Mouse (Mus musculus) lung, adult 2 months (tissue): ENCODE measurements around the gene Il6ra. TPM values are rescaled to one million over a fixed set of nuclear protein-coding genes. Genes with fewer than 3 reads are reported as not detected.

ENCODE experiments used
- DNase-seq: peaks from one replicate; pipeline ENCODE4 v3.0.0; 2022
- H3K4me1 ChIP-seq: fragments of 200-500 bp; 2 replicates; pipeline ENCODE4 v1.6.1; 2011; ENCODE audit warnings: low read length; ENCODE audit not compliant: control insufficient read depth, insufficient read depth
- H3K4me3 ChIP-seq: fragments of 200-500 bp; replicated peaks from 2 replicates; pipeline ENCODE3; 2011; ENCODE audit warnings: low read depth, mild to moderate bottlenecking, control low read depth, low read length; ENCODE audit errors: extremely low read depth
- CTCF ChIP-seq: fragments of 200-500 bp; IDR thresholded peaks from 2 replicates; pipeline ENCODE4 v1.5.1; 2011; ENCODE audit warnings: mild to moderate bottlenecking, low read length, control low read depth; ENCODE audit not compliant: insufficient read depth
- POLR2A ChIP-seq: fragments of 200-500 bp; IDR thresholded peaks from 2 replicates; pipeline ENCODE4 v1.6.1; 2011; ENCODE audit warnings: low read depth, mild to moderate bottlenecking, control low read depth, low read length, borderline replicate concordance; ENCODE audit errors: extremely low read depth
- WGBS: fragments of 180-500 bp; shearing (Covaris S2); methylation state at CpG from one replicate; pipeline ENCODE4 v1.1.7; 2018; 5-methylcytosine and 5-hydroxymethylcytosine counted together
- polyA plus RNA-seq: library from polyadenylated mRNA; depleted of rRNA; stranded (reverse); fragments of >200 nt; gene quantifications from 2 replicates; pipeline ENCODE4 v1.2.3, GENCODE M21; 2012

Gene Il6ra
- polyA plus RNA-seq, 1 experiment = 19.8 TPM

GRCm38 (mm10) chr3:89861070-89861469, 51.9 kb downstream of the Il6ra start:
- TF ChIP-seq POLR2A = no peak
- TF ChIP-seq CTCF = no peak
- WGBS = 17% methylated on average over 4 of the region's 4 CpGs
- DNase-seq = peak; percentile 41
- Histone ChIP-seq H3K4me3 (no peak overlapping the region), H3K4me1 (peaks cover 19% of the 10 kb centered on the region; the same call in 1 of the 2 replicates)

DNA sequence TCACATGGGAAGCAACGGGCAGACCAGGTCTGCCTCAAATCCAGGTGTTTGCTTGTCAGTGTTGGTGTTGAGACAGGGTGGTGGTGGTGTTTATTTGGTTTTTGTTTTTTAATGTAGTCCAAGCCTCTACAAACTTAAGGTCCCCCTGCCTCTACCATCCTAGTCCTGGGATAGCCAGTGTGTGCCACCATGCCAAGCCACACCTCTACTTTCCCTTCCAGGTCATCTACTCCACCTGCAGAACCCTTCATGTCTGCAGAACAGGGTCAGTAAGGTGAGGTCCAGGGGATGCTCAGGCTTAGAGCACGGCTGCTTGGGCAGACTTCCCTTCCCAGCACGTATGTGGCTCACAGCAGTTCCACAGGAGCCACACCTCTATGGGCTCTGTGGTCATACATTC, 52.7 kb downstream of the Il6ra start:
- no peak overlapping the region for H3K4me3 ChIP-seq

DNA sequence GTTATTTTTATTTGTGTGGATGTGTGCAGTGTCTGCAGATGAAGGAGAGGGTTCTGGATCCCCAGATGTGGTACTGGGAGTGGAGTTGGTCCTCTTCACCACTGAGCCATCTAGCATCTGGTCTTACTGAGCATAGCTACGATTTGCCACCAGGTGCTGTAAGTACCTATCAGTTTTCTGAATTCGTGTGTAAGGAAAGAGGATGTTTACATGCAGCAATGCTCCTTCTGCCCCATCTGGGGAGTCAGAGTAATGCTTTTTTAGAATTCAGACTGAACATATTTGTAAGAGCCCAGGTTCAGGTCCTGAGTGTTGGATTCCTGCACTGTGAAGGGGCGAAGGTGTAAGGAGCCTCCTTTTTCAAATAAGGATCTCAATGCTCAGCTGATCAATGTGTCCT, 53.1 kb downstream of the Il6ra start:
- TF ChIP-seq POLR2A (no peak), CTCF (no peak)

More for the DNA sequence above, 52.7 kb downstream of the Il6ra start:
- no peak for DNase-seq
- WGBS = 73% methylated on average over 3 of the region's 3 CpGs
- H3K4me1 ChIP-seq = peaks cover 18% of the 10 kb centered on the region; the same call in 1 of the 2 replicates
- TF ChIP-seq CTCF (no peak), POLR2A (no peak)

DNA sequence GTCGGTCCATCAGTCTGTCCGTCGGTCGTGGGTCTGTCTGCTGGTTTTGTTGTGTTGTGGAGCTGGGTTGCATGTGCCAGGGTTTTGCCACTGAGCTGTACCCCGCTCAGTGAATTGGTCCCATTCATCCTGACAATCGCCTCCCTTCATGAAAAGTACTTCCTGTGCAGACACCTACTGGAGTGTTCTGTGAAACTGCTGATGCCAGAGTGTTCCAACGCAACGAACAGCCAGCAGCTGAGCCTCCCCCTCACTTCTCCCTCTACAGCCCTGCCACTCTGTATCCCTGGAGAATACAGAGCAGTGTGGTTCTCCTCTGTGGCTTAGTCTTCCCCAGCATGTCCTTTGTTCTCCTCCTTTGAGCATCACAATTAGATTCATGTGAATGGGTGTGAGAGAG, 54.1 kb downstream of the Il6ra start:
- H3K4me1 ChIP-seq = peaks cover 22% of the 10 kb centered on the region
- TF ChIP-seq CTCF = no peak
- no peak for TF ChIP-seq POLR2A
- no peak for DNase-seq
- no peak overlapping the region for H3K4me3 ChIP-seq
- WGBS = 60% methylated on average over 8 of the region's 8 CpGs

More for the DNA sequence above, 53.1 kb downstream of the Il6ra start:
- whole genome bisulfite sequencing = 46% methylated on average over 3 of the region's 3 CpGs
- Histone ChIP-seq H3K4me1 (peaks cover 16% of the 10 kb centered on the region), H3K4me3 (no peak overlapping the region)
- DNase-seq = no peak

- 7% methylated on average over 4 of the region's 4 CpGs for WGBS
- Histone ChIP-seq H3K4me1 (peaks cover 24% of the 10 kb centered on the region), H3K4me3 (no peak overlapping the region)
- DNase-seq = no peak
- no peak for TF ChIP-seq POLR2A
- peak; percentile 32; the same call in 1 of the 2 replicates for TF ChIP-seq CTCF
These were observed 54.9 kb downstream of the Il6ra start for GRCm38 (mm10) chr3:89858123-89858522.

DNA sequence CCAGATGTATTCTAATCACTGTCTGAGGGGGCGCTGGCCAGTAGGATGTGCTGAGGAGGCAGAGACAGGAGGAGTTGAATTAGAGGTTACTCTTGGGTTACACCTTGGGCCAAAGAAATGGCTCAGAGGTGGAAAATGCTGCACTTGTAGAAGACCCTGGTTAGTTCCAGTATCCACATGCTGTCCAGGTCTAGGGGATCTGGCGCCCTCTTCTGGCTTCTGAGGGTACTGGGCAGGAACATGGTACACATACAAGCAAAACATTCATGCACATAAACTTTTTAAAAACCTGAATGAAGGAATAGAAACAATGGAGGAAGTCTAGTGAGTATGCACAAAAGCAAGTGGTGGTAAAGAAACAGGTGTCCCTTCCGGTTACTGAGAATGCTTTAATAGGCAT, 55.6 kb downstream of the Il6ra start:
- WGBS = 85% methylated on average over 3 of the region's 3 CpGs
- no peak overlapping the region for H3K4me3 ChIP-seq
- H3K4me1 ChIP-seq = peaks cover 24% of the 10 kb centered on the region
- TF ChIP-seq POLR2A = no peak
- peak; percentile 40 for TF ChIP-seq CTCF
- no peak for DNase-seq

- peak; percentile 32; the same call in 1 of the 2 replicates for TF ChIP-seq CTCF
- TF ChIP-seq POLR2A = no peak; the same call in 1 of the 2 replicates
- WGBS = 43% methylated on average over 5 of the region's 5 CpGs
- no peak for DNase-seq
- H3K4me3 ChIP-seq = no peak overlapping the region
- peaks cover 20% of the 10 kb centered on the region for H3K4me1 ChIP-seq
These were observed 59.2 kb downstream of the Il6ra start for GRCm38 (mm10) chr3:89853752-89854151.

DNA sequence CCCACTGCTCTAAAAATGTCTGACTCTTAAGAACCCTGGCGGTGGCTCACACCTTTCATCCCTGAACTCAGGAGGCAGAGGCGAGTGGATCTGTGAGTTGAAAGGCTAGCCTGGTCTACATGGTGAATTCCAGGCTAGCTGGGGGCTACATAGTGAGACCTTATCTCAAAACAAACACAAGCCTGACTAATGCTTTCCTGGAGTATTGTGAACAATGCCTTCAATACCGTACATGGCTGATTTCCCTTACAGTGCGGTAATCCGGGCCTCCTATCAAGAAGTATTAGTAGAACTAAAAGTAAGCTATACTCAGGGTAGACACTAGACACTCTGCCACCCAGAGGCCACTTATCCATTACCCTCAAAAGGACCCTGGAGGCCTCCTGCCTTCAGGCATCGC, 64.9 kb downstream of the Il6ra start:
- no peak for DNase-seq
- Histone ChIP-seq H3K4me3 (no peak overlapping the region), H3K4me1 (peaks cover 19% of the 10 kb centered on the region)
- WGBS = 53% methylated on average over 6 of the region's 6 CpGs
- TF ChIP-seq POLR2A (no peak), CTCF (no peak)

DNA sequence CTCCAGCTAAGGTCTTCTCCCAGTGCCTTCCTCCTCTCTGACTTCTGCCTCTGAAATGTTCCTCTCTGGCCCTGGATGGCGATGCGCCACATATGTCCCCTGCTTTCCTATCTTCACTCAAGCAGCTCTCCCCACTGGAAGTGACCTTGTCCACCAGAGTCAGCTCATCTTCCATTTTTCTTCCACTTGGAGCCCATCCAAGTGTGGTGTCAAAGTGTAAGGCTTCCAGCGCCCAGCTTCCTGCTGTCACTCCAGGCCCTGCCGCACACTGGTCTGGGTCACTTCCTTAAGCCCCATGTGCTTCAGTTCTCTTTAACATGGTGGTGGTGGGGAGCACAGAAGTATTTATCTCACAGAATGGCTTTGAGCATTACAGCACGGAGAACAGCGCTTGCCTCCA, 65.4 kb downstream of the Il6ra start:
- 43% methylated on average over 6 of the region's 6 CpGs for WGBS
- no peak for DNase-seq
- Histone ChIP-seq H3K4me3 (no peak overlapping the region), H3K4me1 (peaks cover 21% of the 10 kb centered on the region)
- TF ChIP-seq POLR2A (no peak), CTCF (no peak)

GRCm38 (mm10) chr3:89847126-89847525, 65.9 kb downstream of the Il6ra start:
- DNase-seq = no peak
- no peak overlapping the region for H3K4me3 ChIP-seq
- peaks cover 17% of the 10 kb centered on the region for H3K4me1 ChIP-seq
- WGBS = 73% methylated on average over 3 of the region's 3 CpGs
- TF ChIP-seq CTCF (no peak), POLR2A (no peak)

DNA sequence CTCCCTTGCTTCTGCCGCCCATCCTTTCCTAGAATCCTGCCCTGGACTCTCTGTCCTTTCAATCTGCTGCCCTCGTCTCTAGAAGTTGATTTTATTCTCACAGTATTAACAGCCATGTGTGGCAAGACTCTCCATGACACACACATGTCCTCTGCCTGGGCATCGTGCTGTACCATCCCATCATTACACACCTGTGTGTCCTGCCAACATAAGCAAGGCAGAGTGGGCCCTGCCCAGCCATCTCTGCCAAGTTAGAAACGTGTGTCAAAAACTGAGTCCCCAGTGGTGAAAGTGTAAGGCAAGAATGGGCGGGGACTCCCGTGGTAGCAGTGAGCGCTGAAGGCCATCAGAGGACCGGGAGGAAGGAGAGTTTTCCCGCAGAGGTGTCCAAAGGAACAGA, 67.2 kb downstream of the Il6ra start:
- no peak overlapping the region for H3K4me3 ChIP-seq
- TF ChIP-seq POLR2A = no peak
- no peak for TF ChIP-seq CTCF
- 63% methylated on average over 9 of the region's 9 CpGs for WGBS
- H3K4me1 ChIP-seq = peaks cover 15% of the 10 kb centered on the region
- DNase-seq = no peak

DNA sequence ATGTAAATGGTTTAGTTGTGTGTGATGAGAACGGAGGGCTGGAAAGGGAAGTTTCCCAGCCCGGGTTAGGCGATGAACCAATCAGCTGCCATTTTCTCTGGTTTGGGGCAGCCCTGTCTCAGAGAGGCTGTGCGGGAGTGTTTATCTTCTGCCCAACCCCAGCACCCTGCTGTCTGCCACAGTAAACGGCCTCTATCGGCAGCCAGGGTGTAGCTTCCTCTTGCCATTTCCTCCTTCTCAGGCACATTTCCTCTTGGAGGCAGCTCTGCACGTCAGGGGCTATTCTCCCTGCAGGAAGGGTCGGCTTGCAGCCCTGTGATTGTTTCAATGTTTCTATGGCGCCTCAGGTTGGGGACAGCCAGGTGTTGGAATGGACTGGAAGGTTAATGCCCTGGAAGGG, 69.8 kb downstream of the Il6ra start:
- peaks cover 13% of the 10 kb centered on the region for H3K4me1 ChIP-seq
- H3K4me3 ChIP-seq = no peak overlapping the region
- TF ChIP-seq POLR2A (no peak), CTCF (no peak)
- DNase-seq = no peak
- WGBS = 20% methylated on average over 9 of the region's 9 CpGs
